Mouse (Mus musculus): ENCODE measurements at regions not wholly inside any gene's neighbourhood (a gene's known extent, or its start where the extent isn't known, plus 50 kb on each side); places are given as distances from the start of the nearest gene placed in this dataset.

DNA sequence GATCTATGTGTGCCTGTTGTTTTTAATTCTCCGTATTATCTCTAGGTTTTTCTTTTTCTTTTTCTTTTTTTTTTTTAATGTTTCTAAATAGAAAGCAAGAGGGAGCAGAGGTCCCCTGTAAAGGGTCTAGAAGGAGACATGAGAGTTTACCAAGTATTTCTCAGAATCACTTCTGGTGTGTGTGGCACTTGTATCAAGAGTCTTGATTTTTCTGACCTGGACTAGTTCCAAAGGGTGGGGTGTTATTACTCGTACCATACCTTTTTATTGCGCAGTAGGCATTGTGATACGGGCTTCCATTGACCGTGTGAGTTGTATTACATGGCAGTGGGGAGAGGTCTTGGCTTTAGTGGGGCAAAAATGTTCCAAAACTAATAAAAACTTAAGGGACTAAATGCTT, 63.2 kb upstream of the Bmp6 start:
- no peak for DNase-seq

DNA sequence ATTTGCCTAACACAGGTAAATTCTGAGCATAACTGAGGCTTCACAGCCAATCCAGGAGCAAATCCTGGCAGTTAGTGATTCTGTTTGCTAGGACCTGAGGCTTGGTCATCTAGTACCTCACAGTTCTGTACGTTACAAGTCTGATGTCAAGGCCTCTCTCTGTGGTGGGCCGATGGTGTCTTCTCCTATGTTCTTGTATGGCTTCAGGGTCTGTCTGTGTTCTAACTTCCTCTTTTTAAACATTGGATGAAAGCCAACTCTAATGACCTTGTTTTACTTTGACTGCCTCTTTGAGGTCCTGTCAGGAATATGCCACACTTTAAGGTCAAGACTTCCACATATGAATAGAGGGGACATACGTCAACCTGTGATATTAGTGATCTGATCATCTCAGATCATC, 56.9 kb upstream of the Bmp6 start:
- DNase-seq = no peak

DNA sequence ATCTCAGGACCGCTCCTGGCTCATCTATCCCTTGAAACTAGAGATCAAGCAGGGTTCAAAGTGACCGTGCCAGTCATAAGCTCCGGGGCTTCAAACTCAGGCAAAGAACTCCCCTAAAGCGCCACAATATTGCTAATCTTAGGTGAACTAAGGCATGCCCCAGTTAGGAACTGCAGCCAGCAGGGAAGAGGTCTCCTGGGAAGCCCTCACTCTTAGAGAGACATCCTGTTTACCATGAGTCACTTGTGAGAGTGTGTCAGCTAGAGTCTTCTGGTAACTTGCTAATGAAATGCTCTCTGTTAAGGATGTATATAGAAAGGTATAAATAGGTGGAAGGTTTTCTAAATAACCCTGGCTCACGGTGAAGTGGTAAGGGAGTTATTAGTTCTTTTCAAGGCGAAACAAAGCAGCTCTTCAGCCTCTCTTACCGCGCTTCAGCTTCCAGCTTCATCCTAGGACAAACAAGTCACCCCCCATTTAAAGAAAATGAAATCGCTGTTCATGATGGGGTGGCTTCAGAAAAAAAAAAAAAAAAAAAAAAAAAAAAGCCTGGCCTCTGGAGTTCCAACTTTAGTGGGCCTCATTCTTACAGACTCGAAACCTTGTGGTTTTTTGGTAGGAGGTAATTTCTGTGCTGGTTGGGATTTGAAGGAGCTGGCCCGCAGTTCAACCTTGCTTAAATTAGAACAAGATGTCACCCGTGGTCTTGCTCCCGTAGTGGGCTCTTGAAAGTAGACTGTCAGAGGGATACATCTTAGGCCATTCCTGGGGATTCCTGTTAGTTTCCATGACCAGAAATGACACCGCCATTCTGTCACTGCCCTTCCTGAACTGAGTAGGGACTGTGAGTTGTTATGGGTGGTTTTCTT, 56.1 kb upstream of the Bmp6 start:
- DNase-seq = no peak

DNA sequence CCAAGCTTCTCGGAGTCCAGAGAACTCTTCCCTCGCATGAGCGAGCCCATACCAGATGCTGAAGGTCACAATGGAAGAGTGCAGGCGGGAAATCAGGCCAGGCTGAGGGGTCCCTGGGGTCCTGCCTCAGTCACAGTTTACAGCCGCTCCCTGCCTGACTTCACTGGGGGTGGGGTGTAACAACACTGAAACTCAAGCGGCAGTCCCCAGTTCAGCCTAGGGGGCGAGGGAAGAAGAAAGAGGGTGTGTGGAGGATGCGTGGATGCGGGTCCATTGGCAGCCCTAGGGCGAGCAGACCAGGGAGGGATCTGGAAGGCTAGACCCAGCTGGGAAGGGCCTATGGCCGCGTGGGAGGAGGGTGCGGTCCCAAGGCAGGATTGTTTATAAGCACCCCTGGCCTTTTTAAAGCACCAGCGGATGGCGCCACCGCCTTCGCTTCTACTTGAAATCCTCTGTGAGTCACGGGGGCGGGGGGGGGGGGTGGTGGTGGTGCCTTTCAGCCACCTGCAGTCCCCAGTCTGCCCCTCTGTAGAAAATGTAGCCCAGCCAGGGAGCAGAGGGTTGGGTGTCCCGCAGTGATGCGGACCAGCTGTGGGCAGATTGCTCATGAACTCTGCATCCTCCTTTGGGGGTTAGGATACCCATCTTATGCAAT, 54.5 kb upstream of the Bmp6 start:
- DNase-seq = peak; percentile 45

DNA sequence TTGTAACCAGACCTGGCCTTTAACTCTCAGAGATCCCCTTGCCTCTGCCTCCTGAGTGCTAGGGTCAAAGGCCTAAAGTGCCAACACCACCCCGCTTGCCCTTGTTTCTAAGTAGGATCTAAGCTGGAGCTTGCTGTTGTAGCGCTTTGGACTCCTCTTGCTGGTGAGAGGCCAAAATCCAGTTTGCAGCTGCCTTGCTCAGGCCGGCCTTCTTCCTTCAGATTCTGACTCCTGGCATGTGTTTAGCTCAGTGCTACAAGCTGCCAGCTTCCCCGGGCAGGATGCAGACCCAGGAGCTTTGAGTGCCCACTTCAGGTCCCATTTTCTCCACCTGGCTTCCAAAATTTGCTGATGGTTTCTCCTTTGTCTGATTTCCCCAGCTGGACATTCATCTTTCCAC, 53.4 kb upstream of the Bmp6 start:
- DNase-seq = no peak
